Mouse (Mus musculus) embryonic fibroblast, embryonic 13.5 days (primary cell): Measurements from ENCODE around the gene Xpr1.

Experiments
- CTCF ChIP-seq: IDR thresholded peaks from 2 replicates; pipeline ENCODE4 v1.5.1; 2011; ENCODE audit warnings: mild to moderate bottlenecking, control low read depth, low read length, moderate library complexity, borderline replicate concordance; ENCODE audit not compliant: insufficient read depth
- POLR2A ChIP-seq: IDR thresholded peaks from 2 replicates; pipeline ENCODE4 v1.6.1; 2011; ENCODE audit warnings: low read depth, mild to moderate bottlenecking, control low read depth, low read length, moderate library complexity

DNA sequence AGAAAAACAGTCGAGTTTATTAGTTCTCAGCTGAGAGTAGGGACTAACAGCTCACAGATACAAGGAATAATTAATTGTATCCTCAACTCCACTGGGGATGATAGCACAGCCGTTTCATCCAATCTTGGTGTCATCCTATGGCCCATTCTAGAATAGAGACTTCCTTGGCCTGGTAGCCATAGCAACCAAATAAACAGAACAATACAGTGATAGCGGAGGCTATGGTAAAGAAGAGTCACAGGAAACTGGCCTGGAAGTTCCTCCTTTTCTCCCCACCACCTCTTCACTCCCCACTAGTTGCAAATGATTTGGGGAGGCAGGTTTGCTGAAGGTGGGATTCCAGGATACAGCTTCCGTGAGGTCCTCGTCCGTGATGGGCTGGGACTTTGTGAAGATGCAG is 30.1 kb upstream of the Xpr1 start:
- TF ChIP-seq CTCF (no peak), POLR2A (no peak)
